9 mouse cellular contexts compared by ENCODE assay signal in the genomic region with DNA sequence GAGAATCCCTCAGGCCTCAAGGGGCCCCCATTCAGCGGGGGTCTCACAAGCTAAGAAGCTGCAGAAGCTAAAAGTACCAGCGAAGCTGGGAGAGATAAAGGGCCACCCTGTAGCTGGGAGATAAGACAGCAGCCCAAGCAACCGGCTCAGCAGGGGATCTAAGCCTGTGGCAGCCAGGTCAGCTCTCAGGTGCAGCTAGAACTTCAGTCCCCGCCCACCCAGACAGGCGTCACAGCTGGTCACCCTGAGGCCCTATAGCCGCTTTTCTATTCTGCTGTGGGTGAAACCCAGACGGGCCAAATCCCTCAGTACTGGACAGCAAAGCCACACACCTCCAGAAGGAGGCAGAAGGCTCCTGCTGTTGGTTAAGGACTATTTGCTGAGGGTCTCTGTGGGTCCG. TPM values are rescaled to one million over a fixed set of nuclear protein-coding genes. Genes with fewer than 3 reads are reported as not detected.
DNase-seq lines count a peak whose midpoint lies in the region; ATAC-seq and TF ChIP-seq lines count a peak whose summit lies in the region.
"Had no signal": no experiment of that assay in that cellular context is flagged by ENCODE, and none has a peak within 500 bp of the region (broad histone marks: within the 10 kb centered on the region; RNA-seq: fewer than 3 reads in every experiment).

No protein-coding gene starts in this region.

- TF ChIP-seq CTCF in hindbrain, postnatal 0 days (IDR thresholded peaks at IDR 0.05; ENCODE audit: low read depth): peak; percentile 41

- H3K36me3 ChIP-seq in midbrain, embryonic 10.5 days: peaks cover 20% of the 10 kb centered on the region
- no peaks in the 10 kb centered on the region for H3K36me3 ChIP-seq in midbrain, embryonic 11.5 days (ENCODE audit: control insufficient read depth, insufficient read depth, low read length)
- peaks cover 17% of the 10 kb centered on the region for H3K36me3 ChIP-seq in embryonic facial prominence, embryonic 10.5 days (replicated peaks)
- H3K36me3 ChIP-seq in hindbrain, postnatal 0 days (ENCODE audit: insufficient read depth, low read length): no peaks in the 10 kb centered on the region

- H3K4me3 ChIP-seq in midbrain, embryonic 10.5 days: peak overlapping the region; percentile 66
- H3K4me3 ChIP-seq in midbrain, embryonic 11.5 days (ENCODE audit: low read depth, low read length): no peak overlapping the region
- peak overlapping the region; percentile 68 for H3K4me3 ChIP-seq in embryonic facial prominence, embryonic 10.5 days
- H3K4me3 ChIP-seq in hindbrain, postnatal 0 days (ENCODE audit: low read length): 0 out of 2 replicates have a peak overlapping the region, but pooled peaks have one; percentile 0

- H3K4me1 ChIP-seq in midbrain, embryonic 10.5 days: peaks cover 77% of the 10 kb centered on the region
- peaks cover 27% of the 10 kb centered on the region for H3K4me1 ChIP-seq in midbrain, embryonic 11.5 days (ENCODE audit: control insufficient read depth, insufficient read depth, low read length)
- H3K4me1 ChIP-seq in embryonic facial prominence, embryonic 10.5 days: peaks cover 86% of the 10 kb centered on the region
- peaks cover 30% of the 10 kb centered on the region for H3K4me1 ChIP-seq in hindbrain, postnatal 0 days (ENCODE audit: insufficient read depth, low read length)

- H3K9me3 ChIP-seq in midbrain, embryonic 10.5 days (replicated peaks): no peaks in the 10 kb centered on the region
- H3K9me3 ChIP-seq in midbrain, embryonic 11.5 days (ENCODE audit: control insufficient read depth, low read length): no peaks in the 10 kb centered on the region
- no peaks in the 10 kb centered on the region for H3K9me3 ChIP-seq in embryonic facial prominence, embryonic 10.5 days
- H3K9me3 ChIP-seq in hindbrain, postnatal 0 days (ENCODE audit: low read length): no peaks in the 10 kb centered on the region

- H3K27ac ChIP-seq in midbrain, embryonic 10.5 days (replicated peaks): no peak overlapping the region
- H3K27ac ChIP-seq in midbrain, embryonic 11.5 days (ENCODE audit: low read depth, low read length): no peak overlapping the region
- H3K27ac ChIP-seq in embryonic facial prominence, embryonic 10.5 days (replicated peaks): peak overlapping the region; percentile 53; the same call in 1 of the 2 replicates
- no peak overlapping the region for H3K27ac ChIP-seq in hindbrain, postnatal 0 days

- no peak overlapping the region for H3K4me2 ChIP-seq in midbrain, embryonic 11.5 days
- peak overlapping the region; percentile 97 for H3K4me2 ChIP-seq in hindbrain, postnatal 0 days (ENCODE audit: low read depth, low read length)

- 13% methylated on average over 8 of the region's 8 CpGs for WGBS in midbrain, embryonic 10.5 days
- 14% methylated on average over 8 of the region's 8 CpGs for WGBS in midbrain, embryonic 11.5 days
- 11% methylated on average over 8 of the region's 8 CpGs for WGBS in embryonic facial prominence, embryonic 10.5 days
- 44% methylated on average over 8 of the region's 8 CpGs for WGBS in hindbrain, postnatal 0 days

- intact Hi-C loops in left cerebral cortex, postnatal 25 days (cut with DNase I): loop anchor here (10.0 kb wide), 1 partner anchor 561 kb away; a partner anchor contains a TSS

- no peak overlapping the region for H3K9ac ChIP-seq in midbrain, embryonic 11.5 days (ENCODE audit: low read length)
- H3K9ac ChIP-seq in hindbrain, postnatal 0 days (replicated peaks; ENCODE audit: low read length): no peak overlapping the region

- H3K27me3 ChIP-seq in midbrain, embryonic 10.5 days (ENCODE audit: low read depth, poor library complexity, severe bottlenecking): peaks cover 70% of the 10 kb centered on the region
- H3K27me3 ChIP-seq in midbrain, embryonic 11.5 days (ENCODE audit: control insufficient read depth, insufficient read depth, low read length): peaks cover 21% of the 10 kb centered on the region
- H3K27me3 ChIP-seq in embryonic facial prominence, embryonic 10.5 days (replicated peaks; ENCODE audit: low read depth, poor library complexity, severe bottlenecking): peaks cover 66% of the 10 kb centered on the region
- H3K27me3 ChIP-seq in hindbrain, postnatal 0 days (ENCODE audit: insufficient read depth, low read length): no peaks in the 10 kb centered on the region

- DNase-seq in midbrain, embryonic 10.5 days (ENCODE audit: low spot score): no peak
- no peak for DNase-seq in midbrain, embryonic 11.5 days (ENCODE audit: low spot score, missing footprints)
- no peak for DNase-seq in embryonic facial prominence, embryonic 10.5 days (ENCODE audit: low spot score)
- no peak for DNase-seq in hindbrain, postnatal 0 days (ENCODE audit: low spot score)
- no peak for DNase-seq in left cerebral cortex, postnatal 25 days (ENCODE audit: low spot score in 2 of 2)
- no peak for DNase-seq in urinary bladder, postnatal 14 days (ENCODE audit: low spot score)
- DNase-seq in layer of hippocampus, adult 9-10 months (ENCODE audit: low spot score): no peak

- ATAC-seq in midbrain, embryonic 11.5 days (ENCODE audit: low FRiP score): no peak
- no peak for ATAC-seq in hindbrain, postnatal 0 days
- peak; percentile 60 for ATAC-seq in megakaryocyte-erythroid progenitor cell, adult 5-6 weeks (replicated peaks; ENCODE audit: low FRiP score, low TSS enrichment, poor library complexity, severe bottlenecking)

RNA-seq across cellular contexts. Expression of a gene that starts 5.9 kb away (rescaled TPM):
- 62.9 and 70.6 TPM in 2 replicates for polyA plus RNA-seq in midbrain, embryonic 10.5 days (2016; fragmentation: Nextera tagmentation; extraction: Ambion mirVana)
- polyA plus RNA-seq in midbrain, embryonic 11.5 days (2014; fragmentation: Nextera tagmentation; extraction: Ambion mirVana): 45.1 and 46.8 TPM in 2 replicates
- polyA plus RNA-seq in embryonic facial prominence, embryonic 10.5 days (2016; fragmentation: Nextera tagmentation; extraction: Ambion mirVana): 53.4 and 58.1 TPM in 2 replicates
- 170 and 354 TPM in 2 replicates for total RNA-seq in hindbrain, postnatal 0 days (2014; rRNA removed)
- polyA plus RNA-seq in hindbrain, postnatal 0 days (2015; fragmentation: Nextera tagmentation; extraction: Ambion mirVana): 60.6 and 77.6 TPM in 2 replicates
- 166 and 176 TPM in 2 replicates for total RNA-seq in megakaryocyte-erythroid progenitor cell, adult 5-6 weeks (2014; fragmentation: Nextera tagmentation)
- total RNA-seq in megakaryocyte-erythroid progenitor cell, adult 5-6 weeks (2017): 89.2 and 171 TPM in 2 replicates
- 10 to 100 TPM; 16.8 to 18.8 TPM for total RNA-seq in left cerebral cortex, postnatal 25 days (2021)

RNA-seq across cellular contexts. Expression of a gene that starts 8.4 kb away (rescaled TPM):
- 0.21 and 0.39 TPM in 2 replicates for polyA plus RNA-seq in midbrain, embryonic 10.5 days (2016; fragmentation: Nextera tagmentation; extraction: Ambion mirVana)
- polyA plus RNA-seq in midbrain, embryonic 11.5 days (2014; fragmentation: Nextera tagmentation; extraction: Ambion mirVana): 0.21 TPM in 1 of 2 replicates, not detected in the other
- 0.39 TPM in 2 replicates for polyA plus RNA-seq in embryonic facial prominence, embryonic 10.5 days (2016; fragmentation: Nextera tagmentation; extraction: Ambion mirVana)
- not detected in 2 replicates for total RNA-seq in hindbrain, postnatal 0 days (2014; rRNA removed)
- not detected in 2 replicates for polyA plus RNA-seq in hindbrain, postnatal 0 days (2015; fragmentation: Nextera tagmentation; extraction: Ambion mirVana)
- not detected in 2 replicates for total RNA-seq in megakaryocyte-erythroid progenitor cell, adult 5-6 weeks (2014; fragmentation: Nextera tagmentation)
- total RNA-seq in megakaryocyte-erythroid progenitor cell, adult 5-6 weeks (2017): not detected in 2 replicates
- not detected for total RNA-seq in left cerebral cortex, postnatal 25 days (2021)
- polyA plus RNA-seq: cortical plate, adult 2 months had no signal

RNA-seq across cellular contexts. Expression of a gene that starts 20.4 kb away (rescaled TPM):
- 1,780 and 2,044 TPM in 2 replicates for polyA plus RNA-seq in midbrain, embryonic 10.5 days (2016; fragmentation: Nextera tagmentation; extraction: Ambion mirVana)
- polyA plus RNA-seq in midbrain, embryonic 11.5 days (2014; fragmentation: Nextera tagmentation; extraction: Ambion mirVana): 1,614 and 1,690 TPM in 2 replicates
- 2,187 and 2,215 TPM in 2 replicates for polyA plus RNA-seq in embryonic facial prominence, embryonic 10.5 days (2016; fragmentation: Nextera tagmentation; extraction: Ambion mirVana)
- total RNA-seq in hindbrain, postnatal 0 days (2014; rRNA removed): 982 and 1,365 TPM in 2 replicates
- 1,472 and 1,504 TPM in 2 replicates for polyA plus RNA-seq in hindbrain, postnatal 0 days (2015; fragmentation: Nextera tagmentation; extraction: Ambion mirVana)
- total RNA-seq in megakaryocyte-erythroid progenitor cell, adult 5-6 weeks (2014; fragmentation: Nextera tagmentation): 1,847 and 1,911 TPM in 2 replicates
- 2,660 and 3,319 TPM in 2 replicates for total RNA-seq in megakaryocyte-erythroid progenitor cell, adult 5-6 weeks (2017)
- total RNA-seq in left cerebral cortex, postnatal 25 days (2021): 1,000 to 10,000 TPM; 1,565 to 1,601 TPM

RNA-seq across cellular contexts. Expression of a gene that starts 29.8 kb away (rescaled TPM):
- 122 and 124 TPM in 2 replicates for polyA plus RNA-seq in midbrain, embryonic 10.5 days (2016; fragmentation: Nextera tagmentation; extraction: Ambion mirVana)
- 97.2 and 102 TPM in 2 replicates for polyA plus RNA-seq in midbrain, embryonic 11.5 days (2014; fragmentation: Nextera tagmentation; extraction: Ambion mirVana)
- polyA plus RNA-seq in embryonic facial prominence, embryonic 10.5 days (2016; fragmentation: Nextera tagmentation; extraction: Ambion mirVana): 95.8 and 101 TPM in 2 replicates
- total RNA-seq in hindbrain, postnatal 0 days (2014; rRNA removed): 105 and 139 TPM in 2 replicates
- 90.3 and 94.0 TPM in 2 replicates for polyA plus RNA-seq in hindbrain, postnatal 0 days (2015; fragmentation: Nextera tagmentation; extraction: Ambion mirVana)
- total RNA-seq in megakaryocyte-erythroid progenitor cell, adult 5-6 weeks (2014; fragmentation: Nextera tagmentation): 46.9 and 74.5 TPM in 2 replicates
- 27.7 and 60.3 TPM in 2 replicates for total RNA-seq in megakaryocyte-erythroid progenitor cell, adult 5-6 weeks (2017)
- 10 to 100 TPM; 30.3 to 32.2 TPM for total RNA-seq in left cerebral cortex, postnatal 25 days (2021)

RNA-seq across cellular contexts. Expression of a gene that starts 38.0 kb away (rescaled TPM):
- polyA plus RNA-seq in midbrain, embryonic 10.5 days (2016; fragmentation: Nextera tagmentation; extraction: Ambion mirVana): 8.6 and 9.2 TPM in 2 replicates
- polyA plus RNA-seq in midbrain, embryonic 11.5 days (2014; fragmentation: Nextera tagmentation; extraction: Ambion mirVana): 7.8 and 9.0 TPM in 2 replicates
- 6.6 and 7.1 TPM in 2 replicates for polyA plus RNA-seq in embryonic facial prominence, embryonic 10.5 days (2016; fragmentation: Nextera tagmentation; extraction: Ambion mirVana)
- 7.7 and 9.2 TPM in 2 replicates for total RNA-seq in hindbrain, postnatal 0 days (2014; rRNA removed)
- polyA plus RNA-seq in hindbrain, postnatal 0 days (2015; fragmentation: Nextera tagmentation; extraction: Ambion mirVana): 5.2 and 6.0 TPM in 2 replicates
- 4.2 and 6.0 TPM in 2 replicates for total RNA-seq in megakaryocyte-erythroid progenitor cell, adult 5-6 weeks (2014; fragmentation: Nextera tagmentation)
- 3.2 and 3.9 TPM in 2 replicates for total RNA-seq in megakaryocyte-erythroid progenitor cell, adult 5-6 weeks (2017)
- 1 to 10 TPM; 1.6 to 2.0 TPM for total RNA-seq in left cerebral cortex, postnatal 25 days (2021)
